Mouse (Mus musculus): Measurements from ENCODE around the gene Ccl24. TPM values are rescaled to one million over a fixed set of nuclear protein-coding genes. Genes with fewer than 3 reads are reported as not detected.

Gene Ccl24
- total and polyA plus RNA-seq, 3 experiments: not detected

GRCm38 (mm10) chr5:135551591-135551990 is 21.3 kb downstream of the Ccl24 start:
- no peaks in the 10 kb centered on the region for H3K9me3 ChIP-seq (replicated peaks)
- H3K36me3 ChIP-seq (replicated peaks): no peaks in the 10 kb centered on the region
- peaks cover 10% of the 10 kb centered on the region; the same call in 1 of the 2 replicates for H3K27me3 ChIP-seq (ENCODE audit: insufficient read depth, low read length)
- ATAC-seq (ENCODE audit: extremely low read depth, insufficient number of reproducible peaks, low FRiP score, poor library complexity, severe bottlenecking): no peak
- no peaks in the 10 kb centered on the region for H3K4me1 ChIP-seq (ENCODE audit: insufficient read depth, low read depth, low read length)
- no peak for DNase-seq (ENCODE audit: low spot score)
- TF ChIP-seq TAL1 (conservative IDR thresholded peaks at IDR 0.05; ENCODE audit: low read depth, low read length) (no peak), CTCF (IDR thresholded peaks at IDR 0.05; ENCODE audit: low read depth, low read length) (no peak), POLR2AphosphoS5 (IDR thresholded peaks at IDR 0.05; ENCODE audit: insufficient replicate concordance, low read depth, low read length) (no peak), GATA1 (IDR thresholded peaks at IDR 0.05; ENCODE audit: borderline replicate concordance, low read length) (no peak), GATA2 (IDR thresholded peaks at IDR 0.05; ENCODE audit: borderline replicate concordance, low read depth, low read length) (no peak)
- H3K4me3 ChIP-seq (ENCODE audit: low read depth, low read length): no peak overlapping the region

GRCm38 (mm10) chr5:135550910-135551309 is 21.9 kb downstream of the Ccl24 start:
- no peak for ATAC-seq (ENCODE audit: extremely low read depth, insufficient number of reproducible peaks, low FRiP score, poor library complexity, severe bottlenecking)
- no peak for DNase-seq (ENCODE audit: low spot score)

GRCm38 (mm10) chr5:135547990-135548389 is 24.9 kb downstream of the Ccl24 start:
- TF ChIP-seq TAL1 (conservative IDR thresholded peaks at IDR 0.05; ENCODE audit: low read depth, low read length): no peak
- no peak for TF ChIP-seq GATA2 (IDR thresholded peaks at IDR 0.05; ENCODE audit: borderline replicate concordance, low read depth, low read length)
- TF ChIP-seq GATA1 (IDR thresholded peaks at IDR 0.05; ENCODE audit: borderline replicate concordance, low read length): no peak
- no peak for TF ChIP-seq CTCF (IDR thresholded peaks at IDR 0.05; ENCODE audit: low read depth, low read length)
- no peak overlapping the region for H3K4me3 ChIP-seq (ENCODE audit: low read depth, low read length)
- ATAC-seq (ENCODE audit: extremely low read depth, insufficient number of reproducible peaks, low FRiP score, poor library complexity, severe bottlenecking) (no peak), DNase-seq (ENCODE audit: low spot score) (no peak)
- no peaks in the 10 kb centered on the region for H3K4me1 ChIP-seq (ENCODE audit: insufficient read depth, low read depth, low read length)
- H3K27me3 ChIP-seq (ENCODE audit: insufficient read depth, low read length): peaks cover 17% of the 10 kb centered on the region; the same call in 1 of the 2 replicates
- H3K9me3 ChIP-seq (replicated peaks): no peaks in the 10 kb centered on the region
- no peaks in the 10 kb centered on the region for H3K36me3 ChIP-seq (replicated peaks)

More at GRCm38 (mm10) chr5:135550910-135551309, 21.9 kb downstream of the Ccl24 start:
- Histone ChIP-seq H3K4me3 (ENCODE audit: low read depth, low read length) (no peak overlapping the region), H3K36me3 (replicated peaks) (no peaks in the 10 kb centered on the region), H3K4me1 (ENCODE audit: insufficient read depth, low read depth, low read length) (no peaks in the 10 kb centered on the region), H3K27me3 (ENCODE audit: insufficient read depth, low read length) (peaks cover 11% of the 10 kb centered on the region; the same call in 1 of the 2 replicates), H3K9me3 (replicated peaks) (no peaks in the 10 kb centered on the region)
- TF ChIP-seq CTCF (IDR thresholded peaks at IDR 0.05; ENCODE audit: low read depth, low read length) (no peak), TAL1 (conservative IDR thresholded peaks at IDR 0.05; ENCODE audit: low read depth, low read length) (no peak), GATA2 (IDR thresholded peaks at IDR 0.05; ENCODE audit: borderline replicate concordance, low read depth, low read length) (no peak), POLR2AphosphoS5 (IDR thresholded peaks at IDR 0.05; ENCODE audit: insufficient replicate concordance, low read depth, low read length) (no peak), GATA1 (IDR thresholded peaks at IDR 0.05; ENCODE audit: borderline replicate concordance, low read length) (no peak)

- Histone ChIP-seq H3K4me3 (ENCODE audit: low read depth, low read length) (no peak within 1 kb of the TSS), H3K27me3 (ENCODE audit: insufficient read depth, low read length) (peaks cover 17% of the 10 kb centered on the region; the same call in 1 of the 2 replicates), H3K36me3 (replicated peaks) (no peaks in the 10 kb centered on the region), H3K4me1 (ENCODE audit: insufficient read depth, low read depth, low read length) (no peaks in the 10 kb centered on the region), H3K9me3 (replicated peaks) (no peaks in the 10 kb centered on the region)
- ATAC-seq (ENCODE audit: extremely low read depth, insufficient number of reproducible peaks, low FRiP score, poor library complexity, severe bottlenecking) (no peak), DNase-seq (ENCODE audit: low spot score) (no peak)
- no peak for TF ChIP-seq GATA1 (IDR thresholded peaks at IDR 0.05; ENCODE audit: borderline replicate concordance, low read length)
- TF ChIP-seq CTCF (IDR thresholded peaks at IDR 0.05; ENCODE audit: low read depth, low read length): no peak
- TF ChIP-seq POLR2AphosphoS5 (IDR thresholded peaks at IDR 0.05; ENCODE audit: insufficient replicate concordance, low read depth, low read length): no peak
- no peak for TF ChIP-seq GATA2 (IDR thresholded peaks at IDR 0.05; ENCODE audit: borderline replicate concordance, low read depth, low read length)
- TF ChIP-seq TAL1 (conservative IDR thresholded peaks at IDR 0.05; ENCODE audit: low read depth, low read length): no peak
Measured at GRCm38 (mm10) chr5:135544865-135545797, 27.7 kb downstream of the Ccl24 start, which contains the start of gene Hip1. Gene Hip1 (minus strand): TSS chr5:135545120.

- DNase-seq (ENCODE audit: low spot score) (no peak), ATAC-seq (ENCODE audit: extremely low read depth, insufficient number of reproducible peaks, low FRiP score, poor library complexity, severe bottlenecking) (no peak)
- TF ChIP-seq GATA2 (IDR thresholded peaks at IDR 0.05; ENCODE audit: borderline replicate concordance, low read depth, low read length) (no peak), CTCF (IDR thresholded peaks at IDR 0.05; ENCODE audit: low read depth, low read length) (no peak), GATA1 (IDR thresholded peaks at IDR 0.05; ENCODE audit: borderline replicate concordance, low read length) (no peak), POLR2AphosphoS5 (IDR thresholded peaks at IDR 0.05; ENCODE audit: insufficient replicate concordance, low read depth, low read length) (no peak), TAL1 (conservative IDR thresholded peaks at IDR 0.05; ENCODE audit: low read depth, low read length) (no peak)
- Histone ChIP-seq H3K36me3 (replicated peaks) (no peaks in the 10 kb centered on the region), H3K4me1 (ENCODE audit: insufficient read depth, low read depth, low read length) (no peaks in the 10 kb centered on the region), H3K4me3 (ENCODE audit: low read depth, low read length) (no peak overlapping the region), H3K9me3 (replicated peaks) (no peaks in the 10 kb centered on the region), H3K27me3 (ENCODE audit: insufficient read depth, low read length) (peaks cover 17% of the 10 kb centered on the region; the same call in 1 of the 2 replicates)
Measured at GRCm38 (mm10) chr5:135544032-135544558, 28.8 kb downstream of the Ccl24 start.

- no peaks in the 10 kb centered on the region for H3K9me3 ChIP-seq (replicated peaks)
- no peak overlapping the region for H3K4me3 ChIP-seq (ENCODE audit: low read depth, low read length)
- TF ChIP-seq CTCF (IDR thresholded peaks at IDR 0.05; ENCODE audit: low read depth, low read length) (no peak), TAL1 (conservative IDR thresholded peaks at IDR 0.05; ENCODE audit: low read depth, low read length) (no peak), POLR2AphosphoS5 (IDR thresholded peaks at IDR 0.05; ENCODE audit: insufficient replicate concordance, low read depth, low read length) (no peak), GATA2 (IDR thresholded peaks at IDR 0.05; ENCODE audit: borderline replicate concordance, low read depth, low read length) (no peak), GATA1 (IDR thresholded peaks at IDR 0.05; ENCODE audit: borderline replicate concordance, low read length) (no peak)
- H3K27me3 ChIP-seq (ENCODE audit: insufficient read depth, low read length): no peaks in the 10 kb centered on the region; the same call in 1 of the 2 replicates
- H3K36me3 ChIP-seq (replicated peaks): no peaks in the 10 kb centered on the region
- H3K4me1 ChIP-seq (ENCODE audit: insufficient read depth, low read depth, low read length): no peaks in the 10 kb centered on the region
- ATAC-seq (ENCODE audit: extremely low read depth, insufficient number of reproducible peaks, low FRiP score, poor library complexity, severe bottlenecking): no peak
- DNase-seq (ENCODE audit: low spot score): no peak
Measured at GRCm38 (mm10) chr5:135537794-135538214, 35.0 kb downstream of the Ccl24 start.
